Mouse (Mus musculus): Measurements from ENCODE around the gene Gm20823. TPM values are rescaled to one million over a fixed set of nuclear protein-coding genes. Genes with fewer than 3 reads are reported as not detected.
"Not testable (repeated sequence)": the region's sequence is repeated elsewhere in the genome, so short reads cannot be mapped to it uniquely, and the experiment has no call there.

Gm20823 gene
- polyA plus RNA-seq (2012; ENCODE audit: insufficient read depth, insufficient read length, low replicate concordance, missing spikeins) = not detected in 2 replicates

DNA sequence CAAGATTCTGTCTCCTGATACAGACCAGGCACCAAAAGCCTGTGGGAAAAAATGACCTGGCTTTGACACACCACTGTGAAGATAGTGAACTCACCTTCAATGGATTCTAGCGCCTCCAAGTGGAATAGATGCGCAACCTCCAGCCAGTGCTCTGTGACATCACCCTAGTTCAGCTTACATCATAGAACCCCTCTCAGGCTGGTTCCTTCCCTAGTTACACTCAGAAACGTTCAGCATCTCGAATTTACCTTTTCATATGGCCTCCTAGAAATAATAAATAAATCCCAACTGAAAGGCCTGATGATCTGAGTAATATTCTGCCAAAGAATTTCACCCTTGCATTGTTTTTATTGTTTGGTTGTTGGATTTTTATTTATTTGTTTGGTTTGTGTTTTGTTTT, at the start of gene Gm20823:
Gene Gm20823 (minus strand): TSS at position 101 of the 400 bp plus-strand sequence.
- not testable (repeated sequence) for H3K27ac ChIP-seq (ENCODE audit: insufficient read depth, low read depth, low read length); H3K4me1 ChIP-seq (ENCODE audit: control insufficient read depth, insufficient read depth, low read length); H3K4me3 ChIP-seq (ENCODE audit: insufficient read depth, low read depth, low read length)
- WGBS = no CpG with 5 or more reads among the region's 4 CpGs
